Mouse (Mus musculus): ENCODE measurements around the gene Arhgap5. TPM values are rescaled to one million over a fixed set of nuclear protein-coding genes. Genes with fewer than 3 reads are reported as not detected.

The Arhgap5 gene
- 24.8 and 25.5 TPM in 2 replicates for polyA plus RNA-seq (2015; fragmentation: Nextera tagmentation; extraction: Ambion mirVana)

DNA sequence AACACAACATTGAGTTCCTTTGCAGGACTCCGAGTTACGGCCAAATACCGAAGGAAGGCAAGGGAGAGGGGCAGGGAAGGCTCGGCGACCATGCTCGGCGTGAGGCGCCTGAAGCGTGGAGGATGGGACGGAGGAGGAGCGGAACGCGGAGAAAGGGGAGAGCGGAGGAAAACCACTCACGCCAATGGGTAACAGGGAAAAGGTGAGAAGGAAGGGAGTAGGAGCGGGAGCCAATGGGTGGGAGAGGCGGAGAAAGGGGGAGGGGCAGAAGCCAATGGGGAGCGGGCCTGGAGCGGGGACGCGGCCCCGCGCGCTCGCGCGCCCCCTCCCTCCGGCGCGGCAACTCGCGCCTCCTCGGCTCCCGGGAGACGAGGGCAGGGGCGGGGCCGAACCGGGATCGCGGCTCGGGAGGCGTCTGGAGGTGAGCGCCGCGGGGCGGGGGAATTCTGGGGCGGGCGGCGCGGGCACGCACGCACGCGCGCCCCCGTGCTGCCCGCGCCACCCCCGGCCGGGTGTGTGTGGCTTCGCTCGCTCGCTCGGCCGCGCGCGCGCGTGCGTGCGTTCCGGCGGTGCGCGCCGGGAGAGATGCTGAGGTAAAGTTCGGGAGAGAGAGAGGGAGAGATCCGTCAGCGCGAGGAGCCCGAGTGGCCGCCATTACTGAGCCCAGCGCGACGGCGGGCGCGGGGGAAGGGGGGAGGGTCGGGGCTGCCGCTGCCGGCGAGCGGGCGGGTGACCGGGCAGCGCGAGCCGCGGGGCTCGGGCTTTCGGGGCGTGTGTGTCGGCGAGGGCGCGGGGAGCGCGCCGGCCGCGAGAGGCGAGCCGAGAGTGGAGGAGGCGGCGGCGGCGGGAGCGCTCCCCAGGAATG is at the start of gene Arhgap5:
Gene Arhgap5 (plus strand): TSS at position 517 of the 865 bp plus-strand sequence.
- Histone ChIP-seq H3K4me1 (replicated peaks; ENCODE audit: control insufficient read depth, insufficient read depth) (no peaks in the 10 kb centered on the region), H3K27ac (replicated peaks) (peak within 1 kb of the TSS; percentile 100), H3K4me3 (ENCODE audit: low read depth, low read length) (peak within 1 kb of the TSS; percentile 92), H3K27me3 (ENCODE audit: control insufficient read depth, insufficient read depth, low read length) (no peaks in the 10 kb centered on the region), H3K4me2 (replicated peaks; ENCODE audit: low read depth) (peak within 1 kb of the TSS; percentile 67), H3K36me3 (ENCODE audit: control insufficient read depth, insufficient read depth, low read length) (no peaks in the 10 kb centered on the region), H3K9me3 (ENCODE audit: control insufficient read depth, low read length) (no peaks in the 10 kb centered on the region), H3K9ac (ENCODE audit: low read length) (peak within 1 kb of the TSS; percentile 99)
- peak; percentile 96 for ATAC-seq (ENCODE audit: low FRiP score, low TSS enrichment)
- under 1% methylated on average over 39 of the region's 119 CpGs for WGBS
- peak; percentile 99 for DNase-seq (ENCODE audit: low spot score)
- no peak for TF ChIP-seq EP300 (optimal IDR thresholded peaks at IDR 0.05)
- no peak; the same call in 1 of the 2 replicates for TF ChIP-seq CTCF (IDR thresholded peaks at IDR 0.05; ENCODE audit: low read depth)

DNA sequence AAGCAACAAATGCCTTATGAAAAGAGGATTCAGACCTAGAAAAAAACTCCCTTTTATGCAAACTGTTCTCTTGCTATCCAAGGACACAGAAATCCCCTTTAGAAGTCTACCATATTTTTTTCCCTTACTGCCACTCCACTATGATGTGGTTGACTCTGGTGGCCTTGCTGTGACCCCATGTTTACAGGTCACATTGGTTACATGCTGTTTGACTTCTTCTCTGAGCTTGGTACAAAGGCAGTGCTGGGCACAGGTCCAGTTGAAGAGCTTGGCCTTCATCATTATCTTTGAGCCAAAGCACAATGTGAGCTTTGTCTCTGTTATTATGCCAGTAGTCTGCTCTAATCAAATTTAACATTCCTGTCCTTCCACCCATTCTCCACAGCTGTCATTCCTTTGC is 39.2 kb upstream of the Arhgap5 start:
- Histone ChIP-seq H3K27me3 (ENCODE audit: control insufficient read depth, insufficient read depth, low read length) (no peaks in the 10 kb centered on the region), H3K27ac (replicated peaks) (no peak overlapping the region), H3K4me2 (replicated peaks; ENCODE audit: low read depth) (no peak overlapping the region), H3K4me3 (ENCODE audit: low read depth, low read length) (no peak overlapping the region), H3K4me1 (replicated peaks; ENCODE audit: control insufficient read depth, insufficient read depth) (no peaks in the 10 kb centered on the region), H3K36me3 (ENCODE audit: control insufficient read depth, insufficient read depth, low read length) (no peaks in the 10 kb centered on the region), H3K9me3 (ENCODE audit: control insufficient read depth, low read length) (no peaks in the 10 kb centered on the region), H3K9ac (ENCODE audit: low read length) (no peak overlapping the region)
- no peak for TF ChIP-seq EP300 (optimal IDR thresholded peaks at IDR 0.05)
- DNase-seq (ENCODE audit: low spot score) = no peak
- no peak for ATAC-seq (ENCODE audit: low FRiP score, low TSS enrichment)

DNA sequence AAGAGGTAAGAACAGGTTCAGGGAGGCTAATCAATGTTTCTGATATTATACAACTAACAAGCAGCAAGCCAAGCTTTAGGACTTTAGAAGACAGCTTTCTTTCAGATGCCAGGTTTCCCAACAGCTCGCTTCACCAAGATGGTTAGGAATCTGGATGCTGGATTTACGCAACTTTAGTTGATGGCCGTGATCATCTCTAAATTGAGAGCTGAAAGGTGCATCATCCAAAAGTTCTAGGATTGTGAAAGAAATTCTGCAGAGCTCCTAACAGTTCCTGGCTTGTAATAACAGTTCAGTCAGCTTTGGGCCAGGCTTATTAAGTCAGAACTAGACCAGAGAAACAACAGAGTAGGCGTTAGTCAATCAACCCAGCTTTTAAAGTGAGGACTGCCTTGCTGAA is 32.2 kb upstream of the Arhgap5 start:
- Histone ChIP-seq H3K36me3 (ENCODE audit: control insufficient read depth, insufficient read depth, low read length) (no peaks in the 10 kb centered on the region), H3K27ac (replicated peaks) (no peak overlapping the region), H3K4me1 (replicated peaks; ENCODE audit: control insufficient read depth, insufficient read depth) (no peaks in the 10 kb centered on the region), H3K9me3 (ENCODE audit: control insufficient read depth, low read length) (no peaks in the 10 kb centered on the region), H3K9ac (ENCODE audit: low read length) (no peak overlapping the region), H3K4me3 (ENCODE audit: low read depth, low read length) (no peak overlapping the region), H3K4me2 (replicated peaks; ENCODE audit: low read depth) (no peak overlapping the region), H3K27me3 (ENCODE audit: control insufficient read depth, insufficient read depth, low read length) (no peaks in the 10 kb centered on the region)
- TF ChIP-seq CTCF (IDR thresholded peaks at IDR 0.05; ENCODE audit: low read depth) (no peak), EP300 (optimal IDR thresholded peaks at IDR 0.05) (no peak)
- WGBS = 88% methylated on average over 4 of the region's 4 CpGs
- no peak for DNase-seq (ENCODE audit: low spot score)
- ATAC-seq (ENCODE audit: low FRiP score, low TSS enrichment) = no peak

DNA sequence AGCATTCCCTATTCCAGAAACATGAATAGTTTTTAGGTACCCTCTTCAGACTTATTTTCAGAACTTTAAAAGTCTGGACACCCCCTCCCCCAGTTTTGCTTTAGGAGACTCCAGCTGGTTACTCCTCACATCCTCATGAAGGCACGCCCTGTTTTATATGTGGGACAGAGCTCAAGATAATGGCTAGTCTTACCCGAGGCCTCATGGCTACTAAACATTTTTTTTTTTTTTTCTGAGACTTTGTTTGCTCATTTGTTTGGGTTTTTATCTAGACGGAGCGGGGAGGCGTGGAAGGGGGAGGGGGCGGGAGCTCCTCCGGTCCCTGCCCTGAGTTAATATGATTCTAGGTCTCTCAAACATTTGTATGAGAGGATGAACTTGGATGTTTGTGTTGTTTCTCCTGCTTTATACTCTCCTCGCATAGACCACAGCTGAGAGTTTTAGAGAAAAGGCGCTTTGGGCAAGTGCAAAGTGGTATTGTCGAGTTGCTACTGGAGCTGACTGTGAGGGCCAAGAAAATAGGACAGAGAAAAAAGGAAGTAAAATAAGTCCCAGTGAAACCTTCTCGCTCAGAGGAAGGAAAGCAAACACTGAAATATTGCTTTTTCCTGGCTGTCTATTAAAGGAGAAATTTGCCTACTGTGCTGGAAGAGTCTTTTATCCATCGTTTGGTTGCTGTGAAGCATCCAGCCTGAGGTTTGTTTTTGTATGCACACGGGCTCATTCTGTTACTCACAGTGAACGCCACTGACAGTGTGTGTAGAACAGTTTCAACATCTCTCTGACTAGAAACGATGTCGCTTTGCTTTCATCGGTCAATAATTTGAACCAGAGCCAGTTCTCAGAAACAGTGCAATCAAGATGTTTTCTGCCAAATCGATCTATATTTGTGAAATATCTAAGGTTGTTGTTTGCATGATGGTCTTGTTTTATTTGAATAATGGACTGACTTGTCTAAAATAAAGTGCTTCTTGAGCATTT is 29.5 kb upstream of the Arhgap5 start:
- DNase-seq (ENCODE audit: low spot score) (no peak), ATAC-seq (ENCODE audit: low FRiP score, low TSS enrichment) (no peak)
- Histone ChIP-seq H3K27me3 (ENCODE audit: control insufficient read depth, insufficient read depth, low read length) (no peaks in the 10 kb centered on the region), H3K4me1 (replicated peaks; ENCODE audit: control insufficient read depth, insufficient read depth) (no peaks in the 10 kb centered on the region), H3K36me3 (ENCODE audit: control insufficient read depth, insufficient read depth, low read length) (no peaks in the 10 kb centered on the region), H3K4me3 (ENCODE audit: low read depth, low read length) (no peak overlapping the region), H3K9me3 (ENCODE audit: control insufficient read depth, low read length) (no peaks in the 10 kb centered on the region), H3K27ac (replicated peaks) (no peak overlapping the region), H3K9ac (ENCODE audit: low read length) (no peak overlapping the region), H3K4me2 (replicated peaks; ENCODE audit: low read depth) (peak overlapping the region; percentile 37)
- 37% methylated on average over 18 of the region's 18 CpGs for WGBS
- no peak for TF ChIP-seq EP300 (optimal IDR thresholded peaks at IDR 0.05)
- no peak for TF ChIP-seq CTCF (IDR thresholded peaks at IDR 0.05; ENCODE audit: low read depth)

DNA sequence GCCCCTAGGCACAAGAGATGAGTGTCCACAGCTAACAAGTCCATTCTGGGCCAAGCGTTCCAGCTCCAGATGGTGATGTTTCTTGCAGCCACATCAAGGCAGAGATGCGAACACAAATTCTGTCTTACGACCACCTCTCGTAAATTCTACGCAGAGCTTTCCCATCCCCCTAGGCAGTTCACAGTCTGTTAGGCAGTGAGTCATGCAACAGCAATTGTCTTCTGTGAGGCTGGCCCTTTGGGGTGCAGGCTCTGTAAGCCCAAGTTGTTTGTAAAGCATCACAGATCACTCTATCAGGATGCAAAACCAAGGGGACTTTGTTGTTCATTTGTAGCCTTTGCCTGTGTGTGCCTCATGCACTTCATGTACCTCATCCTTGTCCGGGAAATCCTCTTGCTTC is 27.7 kb upstream of the Arhgap5 start:
- Histone ChIP-seq H3K9me3 (ENCODE audit: control insufficient read depth, low read length) (no peaks in the 10 kb centered on the region), H3K4me1 (replicated peaks; ENCODE audit: control insufficient read depth, insufficient read depth) (no peaks in the 10 kb centered on the region), H3K27ac (replicated peaks) (no peak overlapping the region), H3K36me3 (ENCODE audit: control insufficient read depth, insufficient read depth, low read length) (no peaks in the 10 kb centered on the region), H3K4me2 (replicated peaks; ENCODE audit: low read depth) (no peak overlapping the region), H3K4me3 (ENCODE audit: low read depth, low read length) (no peak overlapping the region), H3K9ac (ENCODE audit: low read length) (no peak overlapping the region), H3K27me3 (ENCODE audit: control insufficient read depth, insufficient read depth, low read length) (no peaks in the 10 kb centered on the region)
- WGBS = 76% methylated on average over 6 of the region's 6 CpGs
- TF ChIP-seq EP300 (optimal IDR thresholded peaks at IDR 0.05) (no peak), CTCF (IDR thresholded peaks at IDR 0.05; ENCODE audit: low read depth) (no peak)
- no peak for ATAC-seq (ENCODE audit: low FRiP score, low TSS enrichment)
- DNase-seq (ENCODE audit: low spot score) = no peak

All from stomach, postnatal 0 days (tissue).